Mouse (Mus musculus): Measurements from ENCODE around the gene Ola1.

GRCm38 (mm10) chr2:73263794-73264610 lies 45.3 kb upstream of the Ola1 start:
- TF ChIP-seq CTCF (conservative IDR thresholded peaks at IDR 0.05 in 1 of 2, IDR thresholded peaks at IDR 0.05 in 1 of 2; ENCODE audit: low read depth in 2 of 2, low read length in 2 of 2) (no peak), ZMIZ1 (IDR thresholded peaks at IDR 0.05; ENCODE audit: low read depth, low read length) (no peak), POLR2A (IDR thresholded peaks at IDR 0.05; ENCODE audit: low read depth, low read length) (no peak)

Measured in CH12.LX (cell line).